Mouse (Mus musculus) right cerebral cortex, adult 2 months (tissue): ENCODE measurements around the gene Epb41.
A peak's percentile ranks its signal among the peaks of the same experiment; 100 is the strongest.

ENCODE experiments used
- DNase-seq, 2 experiments: peaks; one replicate each; pipeline ENCODE4 v3.0.0; 2021 to 2022; ENCODE audit warnings: low spot score in 2 of 2

The Epb41 gene

GRCm38 (mm10) chr4:131921461-131922346 lies 153.4 kb downstream of the Epb41 start, which contains the start of gene Tmem200b:
Tmem200b (plus strand) TSS chr4:131921771.
- no peak for DNase-seq

GRCm38 (mm10) chr4:131920595-131921351 lies 154.3 kb downstream of the Epb41 start:
- DNase-seq, result peak in 1 of 2 experiments; percentile 58

GRCm38 (mm10) chr4:131920141-131920594 lies 155.0 kb downstream of the Epb41 start:
- DNase-seq, result no peak

GRCm38 (mm10) chr4:131919506-131920140 lies 155.5 kb downstream of the Epb41 start:
- no peak for DNase-seq

GRCm38 (mm10) chr4:131918711-131919500 lies 156.2 kb downstream of the Epb41 start:
- DNase-seq, result no peak

- DNase-seq, result no peak
These were observed 157.0 kb downstream of the Epb41 start for GRCm38 (mm10) chr4:131918026-131918533.

- no peak for DNase-seq
These were observed 158.0 kb downstream of the Epb41 start for GRCm38 (mm10) chr4:131917010-131917555.

- peak; percentile 72 to 76 for DNase-seq
These were observed 158.7 kb downstream of the Epb41 start for GRCm38 (mm10) chr4:131916425-131916824.

- no peak for DNase-seq
These were observed 159.2 kb downstream of the Epb41 start for GRCm38 (mm10) chr4:131915821-131916328.

- DNase-seq, result no peak
These were observed 160.1 kb downstream of the Epb41 start for GRCm38 (mm10) chr4:131914891-131915469.

- no peak for DNase-seq
These were observed 161.0 kb downstream of the Epb41 start for GRCm38 (mm10) chr4:131914046-131914643.

- no peak for DNase-seq
These were observed 161.6 kb downstream of the Epb41 start for GRCm38 (mm10) chr4:131913526-131913925.

- no peak for DNase-seq
These were observed 163.6 kb downstream of the Epb41 start for GRCm38 (mm10) chr4:131911521-131911920.

- DNase-seq, result no peak
These were observed 164.7 kb downstream of the Epb41 start for GRCm38 (mm10) chr4:131910237-131910994.

GRCm38 (mm10) chr4:131907912-131908311 lies 167.2 kb downstream of the Epb41 start:
- DNase-seq, result no peak

- DNase-seq, result no peak
These were observed 168.7 kb downstream of the Epb41 start for GRCm38 (mm10) chr4:131906423-131906822.

- DNase-seq, result peak in 1 of 2 experiments; percentile 48
These were observed 170.6 kb downstream of the Epb41 start for GRCm38 (mm10) chr4:131904478-131904877.

- DNase-seq, result no peak
These were observed 174.0 kb downstream of the Epb41 start for GRCm38 (mm10) chr4:131901090-131901489.

GRCm38 (mm10) chr4:131899180-131899554 lies 176.0 kb downstream of the Epb41 start:
- DNase-seq, result no peak
